Mouse (Mus musculus): Measurements from ENCODE around the gene Smim23. TPM values are rescaled to one million over a fixed set of nuclear protein-coding genes. Genes with fewer than 3 reads are reported as not detected.

Gene Smim23
- polyA plus RNA-seq, 1 experiment, result not detected

GRCm38 (mm10) chr11:32817566-32817965, 6.8 kb downstream of the Smim23 start:
- Histone ChIP-seq H3K4me1 (ENCODE audit: control insufficient read depth, insufficient read depth, low read length) (no peaks in the 10 kb centered on the region), H3K27ac (ENCODE audit: insufficient read depth, low read length) (no peak overlapping the region), H3K4me3 (ENCODE audit: insufficient read depth, low read length) (no peak overlapping the region)
- no peak for TF ChIP-seq CTCF (IDR thresholded peaks at IDR 0.05; ENCODE audit: borderline replicate concordance, insufficient read depth, low read length)
- TF ChIP-seq POLR2A (IDR thresholded peaks at IDR 0.05; ENCODE audit: low read depth, low read length), result no peak

- H3K27ac ChIP-seq (ENCODE audit: insufficient read depth, low read length), result no peak overlapping the region
- TF ChIP-seq CTCF (IDR thresholded peaks at IDR 0.05; ENCODE audit: borderline replicate concordance, insufficient read depth, low read length) (no peak), POLR2A (IDR thresholded peaks at IDR 0.05; ENCODE audit: low read depth, low read length) (no peak)
- H3K4me3 ChIP-seq (ENCODE audit: insufficient read depth, low read length), result no peak overlapping the region
- H3K4me1 ChIP-seq (ENCODE audit: control insufficient read depth, insufficient read depth, low read length), result no peaks in the 10 kb centered on the region
Observed at GRCm38 (mm10) chr11:32814286-32814685, 10.1 kb downstream of the Smim23 start.

GRCm38 (mm10) chr11:32809091-32809490, 15.3 kb downstream of the Smim23 start:
- no peak overlapping the region for H3K27ac ChIP-seq (ENCODE audit: insufficient read depth, low read length)
- TF ChIP-seq CTCF (IDR thresholded peaks at IDR 0.05; ENCODE audit: borderline replicate concordance, insufficient read depth, low read length), result no peak
- no peak for TF ChIP-seq POLR2A (IDR thresholded peaks at IDR 0.05; ENCODE audit: low read depth, low read length)
- H3K4me3 ChIP-seq (ENCODE audit: insufficient read depth, low read length), result no peak overlapping the region
- no peaks in the 10 kb centered on the region for H3K4me1 ChIP-seq (ENCODE audit: control insufficient read depth, insufficient read depth, low read length)

- Histone ChIP-seq H3K27ac (ENCODE audit: insufficient read depth, low read length) (no peak overlapping the region), H3K4me1 (ENCODE audit: control insufficient read depth, insufficient read depth, low read length) (peaks cover 3% of the 10 kb centered on the region; the same call in 1 of the 2 replicates), H3K4me3 (ENCODE audit: insufficient read depth, low read length) (no peak overlapping the region)
- no peak for TF ChIP-seq CTCF (IDR thresholded peaks at IDR 0.05; ENCODE audit: borderline replicate concordance, insufficient read depth, low read length)
- no peak for TF ChIP-seq POLR2A (IDR thresholded peaks at IDR 0.05; ENCODE audit: low read depth, low read length)
Observed at GRCm38 (mm10) chr11:32805958-32806357, 18.4 kb downstream of the Smim23 start.

- H3K27ac ChIP-seq (ENCODE audit: insufficient read depth, low read length), result no peak overlapping the region
- H3K4me1 ChIP-seq (ENCODE audit: control insufficient read depth, insufficient read depth, low read length), result peaks cover 3% of the 10 kb centered on the region; the same call in 1 of the 2 replicates
- no peak overlapping the region for H3K4me3 ChIP-seq (ENCODE audit: insufficient read depth, low read length)
- TF ChIP-seq CTCF (IDR thresholded peaks at IDR 0.05; ENCODE audit: borderline replicate concordance, insufficient read depth, low read length), result no peak
- no peak for TF ChIP-seq POLR2A (IDR thresholded peaks at IDR 0.05; ENCODE audit: low read depth, low read length)
Observed at GRCm38 (mm10) chr11:32803658-32804057, 20.7 kb downstream of the Smim23 start.

- H3K27ac ChIP-seq (ENCODE audit: insufficient read depth, low read length), result no peak overlapping the region
Observed at GRCm38 (mm10) chr11:32801715-32802114, 22.7 kb downstream of the Smim23 start.

GRCm38 (mm10) chr11:32800929-32801375, 23.5 kb downstream of the Smim23 start:
- H3K27ac ChIP-seq (ENCODE audit: insufficient read depth, low read length), result no peak overlapping the region
- H3K4me1 ChIP-seq (ENCODE audit: control insufficient read depth, insufficient read depth, low read length), result peaks cover 3% of the 10 kb centered on the region; the same call in 1 of the 2 replicates
- H3K4me3 ChIP-seq (ENCODE audit: insufficient read depth, low read length), result no peak overlapping the region
- TF ChIP-seq CTCF (IDR thresholded peaks at IDR 0.05; ENCODE audit: borderline replicate concordance, insufficient read depth, low read length), result no peak
- TF ChIP-seq POLR2A (IDR thresholded peaks at IDR 0.05; ENCODE audit: low read depth, low read length), result no peak

More at GRCm38 (mm10) chr11:32801715-32802114, 22.7 kb downstream of the Smim23 start:
- Histone ChIP-seq H3K4me1 (ENCODE audit: control insufficient read depth, insufficient read depth, low read length) (peaks cover 3% of the 10 kb centered on the region; the same call in 1 of the 2 replicates), H3K4me3 (ENCODE audit: insufficient read depth, low read length) (no peak overlapping the region)
- TF ChIP-seq POLR2A (IDR thresholded peaks at IDR 0.05; ENCODE audit: low read depth, low read length), result no peak
- TF ChIP-seq CTCF (IDR thresholded peaks at IDR 0.05; ENCODE audit: borderline replicate concordance, insufficient read depth, low read length), result no peak

- Histone ChIP-seq H3K4me3 (ENCODE audit: insufficient read depth, low read length) (no peak overlapping the region), H3K27ac (ENCODE audit: insufficient read depth, low read length) (no peak overlapping the region), H3K4me1 (ENCODE audit: control insufficient read depth, insufficient read depth, low read length) (peaks cover 3% of the 10 kb centered on the region; the same call in 1 of the 2 replicates)
- no peak for TF ChIP-seq CTCF (IDR thresholded peaks at IDR 0.05; ENCODE audit: borderline replicate concordance, insufficient read depth, low read length)
- TF ChIP-seq POLR2A (IDR thresholded peaks at IDR 0.05; ENCODE audit: low read depth, low read length), result no peak
Observed at GRCm38 (mm10) chr11:32798445-32798844, 26.0 kb downstream of the Smim23 start.

GRCm38 (mm10) chr11:32794759-32795445, 29.5 kb downstream of the Smim23 start:
- Histone ChIP-seq H3K4me3 (ENCODE audit: insufficient read depth, low read length) (no peak overlapping the region), H3K4me1 (ENCODE audit: control insufficient read depth, insufficient read depth, low read length) (no peaks in the 10 kb centered on the region), H3K27ac (ENCODE audit: insufficient read depth, low read length) (no peak overlapping the region)
- TF ChIP-seq CTCF (IDR thresholded peaks at IDR 0.05; ENCODE audit: borderline replicate concordance, insufficient read depth, low read length) (no peak), POLR2A (IDR thresholded peaks at IDR 0.05; ENCODE audit: low read depth, low read length) (no peak)

GRCm38 (mm10) chr11:32786201-32786600, 38.2 kb downstream of the Smim23 start:
- Histone ChIP-seq H3K4me1 (ENCODE audit: control insufficient read depth, insufficient read depth, low read length) (peaks cover 1% of the 10 kb centered on the region; the same call in 1 of the 2 replicates), H3K27ac (ENCODE audit: insufficient read depth, low read length) (no peak overlapping the region), H3K4me3 (ENCODE audit: insufficient read depth, low read length) (no peak overlapping the region)
- TF ChIP-seq CTCF (IDR thresholded peaks at IDR 0.05; ENCODE audit: borderline replicate concordance, insufficient read depth, low read length) (no peak), POLR2A (IDR thresholded peaks at IDR 0.05; ENCODE audit: low read depth, low read length) (no peak)

All from embryonic fibroblast, embryonic 13.5 days (primary cell).